Mouse (Mus musculus) megakaryocyte, embryonic 14.5 days (primary cell): Measurements from ENCODE around the gene Naa38. TPM values are rescaled to one million over a fixed set of nuclear protein-coding genes. Genes with fewer than 3 reads are reported as not detected.

Experiments
- H3K27me3 ChIP-seq: replicated peaks from 2 replicates; pipeline ENCODE3; 2012; ENCODE audit warnings: inconsistent platforms
- H3K36me3 ChIP-seq: replicated peaks from 2 replicates; pipeline ENCODE3; 2012; ENCODE audit warnings: low read length, inconsistent platforms, mixed read lengths
- H3K4me1 ChIP-seq: 2 replicates; pipeline ENCODE4 v1.6.1; 2012; ENCODE audit warnings: inconsistent platforms
- H3K4me3 ChIP-seq: replicated peaks from 2 replicates; pipeline ENCODE3; 2012; ENCODE audit warnings: moderate library complexity, mild to moderate bottlenecking, inconsistent platforms
- H3K9me3 ChIP-seq: 2 replicates; pipeline ENCODE4 v1.6.1; 2012; ENCODE audit warnings: inconsistent platforms
- FLI1 ChIP-seq: IDR thresholded peaks from 2 replicates; pipeline ENCODE4 v1.6.1; 2012; ENCODE audit warnings: low read length, inconsistent platforms, mixed read lengths
- GATA1 ChIP-seq: IDR thresholded peaks from 3 replicates; pipeline ENCODE4 v1.6.1; 2012; ENCODE audit warnings: mixed read lengths, low read length, inconsistent platforms, borderline replicate concordance
- polyA plus RNA-seq: library from polyadenylated mRNA; stranded (reverse); fragments of >175 nt; gene quantifications from 2 replicates; pipeline ENCODE4 v1.2.3, GENCODE M21; 2012; ENCODE audit warnings: low replicate concordance; ENCODE audit not compliant: insufficient read depth

The Naa38 gene
- polyA plus RNA-seq, 1 experiment, result 159 TPM

DNA sequence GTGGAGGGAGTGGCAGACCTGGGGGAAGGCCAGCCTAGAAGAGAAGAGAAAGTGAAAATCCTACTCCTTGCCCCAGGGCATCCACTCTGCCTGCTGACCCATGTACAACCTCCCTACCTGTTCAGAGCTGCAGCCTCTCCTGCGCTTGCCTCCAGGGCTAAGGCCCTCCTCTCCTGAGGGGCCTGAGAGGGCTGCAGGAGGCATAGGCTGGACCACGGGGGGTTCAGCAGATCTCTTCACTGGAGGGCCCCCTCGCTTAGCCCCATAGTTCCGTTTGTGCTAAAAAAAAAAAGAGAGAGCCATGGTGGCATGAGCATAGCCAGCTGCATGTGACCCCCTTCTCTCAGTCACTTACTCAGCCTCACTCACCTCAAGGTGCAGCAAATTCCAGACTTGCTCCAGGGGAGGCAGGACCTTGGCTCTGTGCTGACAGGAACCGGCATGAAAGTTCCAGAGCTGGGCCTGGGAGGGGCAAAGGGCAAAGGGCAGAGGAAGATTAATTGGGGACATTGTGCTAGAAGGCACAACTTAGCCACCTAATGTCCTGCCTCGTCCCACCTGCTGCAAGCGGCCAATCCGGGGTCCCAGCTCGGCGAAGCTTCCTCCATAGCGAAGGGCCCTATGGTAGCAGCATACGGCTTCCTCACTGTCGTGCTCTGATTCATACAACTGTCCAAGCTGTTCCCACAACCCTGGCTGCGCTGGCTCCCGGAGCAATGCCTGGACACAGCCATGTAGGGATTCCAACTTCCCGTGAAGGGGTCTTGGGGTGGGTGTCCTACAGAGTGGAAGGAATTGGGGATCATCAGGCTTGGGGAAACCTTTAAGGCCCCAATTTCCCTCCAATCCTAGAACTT is 11.8 kb downstream of the Naa38 start:
- peaks cover 33% of the 10 kb centered on the region for H3K4me1 ChIP-seq
- peak overlapping the region; percentile 3 for H3K4me3 ChIP-seq
- H3K27me3 ChIP-seq, result no peaks in the 10 kb centered on the region
- H3K9me3 ChIP-seq, result no peaks in the 10 kb centered on the region
- peaks cover 64% of the 10 kb centered on the region for H3K36me3 ChIP-seq
- TF ChIP-seq GATA1, result no peak
- TF ChIP-seq FLI1, result no peak

DNA sequence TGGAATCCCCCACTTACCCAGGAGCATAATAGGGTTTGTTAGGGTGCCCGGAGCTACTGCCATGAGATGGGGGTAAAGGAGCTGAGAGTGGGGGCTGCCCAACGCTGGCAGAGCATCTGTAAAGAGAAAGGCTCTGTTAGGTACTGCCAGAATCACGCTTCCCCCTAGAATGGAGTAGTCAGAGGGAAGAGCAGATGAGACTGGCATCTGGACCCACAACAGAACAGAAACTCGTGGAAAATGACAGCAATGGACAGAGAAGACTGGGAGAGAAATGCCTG is 12.4 kb downstream of the Naa38 start:
- Histone ChIP-seq H3K27me3 (no peaks in the 10 kb centered on the region), H3K4me1 (peaks cover 39% of the 10 kb centered on the region), H3K36me3 (peaks cover 63% of the 10 kb centered on the region), H3K9me3 (no peaks in the 10 kb centered on the region), H3K4me3 (peak overlapping the region; percentile 99)
- no peak for TF ChIP-seq FLI1
- no peak for TF ChIP-seq GATA1

DNA sequence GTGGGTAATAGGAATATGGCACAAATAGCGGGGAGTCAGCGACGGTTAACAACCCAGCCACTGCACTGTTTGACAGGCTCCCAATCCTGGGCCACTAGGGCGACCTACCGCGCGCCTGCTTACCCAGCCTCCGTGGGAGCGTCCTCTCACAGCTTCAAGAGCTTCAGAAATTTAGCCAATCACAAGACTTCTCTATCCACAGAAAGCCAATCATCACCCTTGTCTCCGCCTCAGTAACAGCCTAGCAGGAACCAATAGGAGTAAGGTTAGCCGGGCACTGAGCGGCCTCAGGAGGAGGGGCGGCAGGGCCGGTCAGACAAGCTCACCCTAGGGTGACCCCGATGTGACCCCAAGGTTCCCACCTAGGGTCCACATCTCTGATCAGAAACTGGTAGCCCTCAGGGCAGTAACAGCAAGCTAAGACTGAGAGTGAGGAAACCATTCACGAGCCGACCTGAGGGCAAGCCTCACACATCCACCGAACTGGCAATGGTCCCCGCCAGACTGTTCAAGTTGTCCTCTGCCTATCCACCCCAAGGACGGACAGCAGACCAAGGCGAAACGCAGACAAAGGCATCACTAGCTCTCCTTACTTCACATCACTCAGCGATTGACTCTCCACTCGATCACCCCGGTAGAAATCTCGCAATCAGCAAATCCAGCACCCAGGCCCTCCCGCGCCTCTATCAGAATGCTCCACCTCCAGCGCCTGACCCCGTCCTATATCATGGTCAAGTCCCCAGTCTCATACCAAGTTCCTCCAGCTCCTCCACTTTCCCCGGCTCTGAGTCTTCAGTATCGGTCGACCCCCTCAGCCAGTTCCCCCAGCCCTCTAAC is 13.5 kb downstream of the Naa38 start:
- TF ChIP-seq GATA1, result no peak
- no peak for TF ChIP-seq FLI1
- peak overlapping the region; percentile 99 for H3K4me3 ChIP-seq
- peaks cover 50% of the 10 kb centered on the region for H3K4me1 ChIP-seq
- no peaks in the 10 kb centered on the region for H3K27me3 ChIP-seq
- H3K9me3 ChIP-seq, result no peaks in the 10 kb centered on the region
- peaks cover 63% of the 10 kb centered on the region for H3K36me3 ChIP-seq

DNA sequence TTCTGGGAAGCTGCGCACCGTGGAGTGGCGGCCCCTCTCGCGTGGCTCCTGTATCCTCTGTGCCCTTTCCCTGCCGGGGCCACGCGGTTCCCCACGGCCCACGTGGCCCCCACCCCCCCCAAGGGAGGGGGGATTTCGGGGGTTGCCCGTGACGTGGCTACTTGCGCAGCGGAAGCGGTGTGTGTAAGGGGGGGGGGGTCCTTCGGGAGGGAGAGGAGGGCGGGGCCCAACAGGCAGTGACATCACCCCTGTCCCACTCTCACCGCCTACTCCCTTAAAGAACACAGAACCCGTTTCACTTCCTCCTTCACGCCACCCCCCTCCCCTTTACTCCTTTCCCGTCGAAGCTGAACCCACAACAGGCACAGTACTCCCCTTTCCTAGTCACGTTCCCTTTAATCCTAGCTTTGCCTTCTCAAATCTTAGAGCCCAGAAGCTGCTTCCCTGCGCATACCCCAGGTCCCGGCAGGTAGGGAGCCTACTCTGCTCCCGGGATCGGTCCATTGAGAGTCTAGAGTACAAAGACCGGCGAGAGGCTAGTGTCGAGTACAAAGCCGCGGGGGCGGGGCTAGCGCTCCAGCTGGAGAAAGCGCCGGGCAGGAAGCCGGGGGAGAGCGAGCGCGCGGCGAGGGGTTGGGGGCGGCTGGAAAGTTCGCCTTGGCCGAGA is 14.2 kb downstream of the Naa38 start:
- Histone ChIP-seq H3K27me3 (no peaks in the 10 kb centered on the region), H3K4me1 (peaks cover 57% of the 10 kb centered on the region), H3K36me3 (peaks cover 63% of the 10 kb centered on the region), H3K9me3 (no peaks in the 10 kb centered on the region), H3K4me3 (peak overlapping the region; percentile 99)
- TF ChIP-seq FLI1 (no peak), GATA1 (no peak)

GRCm38 (mm10) chr11:69410045-69410309 is 14.7 kb downstream of the Naa38 start:
- peaks cover 58% of the 10 kb centered on the region for H3K36me3 ChIP-seq
- no peaks in the 10 kb centered on the region for H3K9me3 ChIP-seq
- TF ChIP-seq GATA1 (no peak), FLI1 (no peak)
- peaks cover 62% of the 10 kb centered on the region for H3K4me1 ChIP-seq
- no peaks in the 10 kb centered on the region for H3K27me3 ChIP-seq
- peak overlapping the region; percentile 99 for H3K4me3 ChIP-seq

DNA sequence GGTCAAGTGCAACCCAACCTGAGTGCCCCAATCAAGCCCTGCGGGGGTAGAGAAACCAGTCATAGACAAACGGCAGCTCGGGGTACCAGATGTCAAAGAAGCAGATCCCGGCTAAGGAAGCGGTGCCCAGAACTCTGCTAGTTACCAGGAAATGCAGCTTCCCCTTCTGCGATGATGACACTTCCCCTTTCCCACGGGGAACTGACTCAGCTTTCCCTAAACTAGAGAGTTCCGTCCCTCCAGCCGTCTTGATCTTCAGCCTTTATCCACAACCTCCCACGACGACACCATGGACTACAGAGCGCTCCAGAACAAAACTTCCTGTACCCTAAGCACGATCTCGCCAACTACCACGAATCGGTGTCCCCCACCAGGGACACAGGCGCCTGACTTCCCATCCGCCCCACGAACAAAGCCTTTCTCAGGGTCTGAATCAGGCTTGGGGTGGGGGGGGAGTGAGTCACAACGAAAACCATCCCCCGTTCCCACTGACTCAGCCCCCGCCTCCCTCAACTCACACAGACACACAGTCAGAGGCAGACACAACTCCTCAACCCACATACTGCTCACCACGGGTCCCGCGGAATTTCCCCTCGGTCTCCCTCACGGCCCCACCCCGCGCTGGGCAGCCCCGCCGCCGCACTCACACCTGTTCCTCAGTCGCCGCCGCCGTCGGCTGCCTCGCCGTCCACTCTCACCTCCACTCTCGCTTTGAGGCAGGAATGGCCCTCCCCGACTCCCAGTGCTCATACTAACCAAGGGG is 15.2 kb downstream of the Naa38 start:
- no peaks in the 10 kb centered on the region for H3K9me3 ChIP-seq
- H3K4me3 ChIP-seq, result peak overlapping the region; percentile 99
- peaks cover 67% of the 10 kb centered on the region for H3K4me1 ChIP-seq
- TF ChIP-seq GATA1, result no peak
- no peak for TF ChIP-seq FLI1
- H3K27me3 ChIP-seq, result no peaks in the 10 kb centered on the region
- H3K36me3 ChIP-seq, result peaks cover 53% of the 10 kb centered on the region

GRCm38 (mm10) chr11:69411073-69411535 is 15.8 kb downstream of the Naa38 start:
- no peak for TF ChIP-seq GATA1
- no peak for TF ChIP-seq FLI1
- no peaks in the 10 kb centered on the region for H3K27me3 ChIP-seq
- H3K4me3 ChIP-seq, result peak overlapping the region; percentile 99
- H3K36me3 ChIP-seq, result peaks cover 47% of the 10 kb centered on the region
- no peaks in the 10 kb centered on the region for H3K9me3 ChIP-seq
- H3K4me1 ChIP-seq, result peaks cover 71% of the 10 kb centered on the region

- Histone ChIP-seq H3K4me1 (peaks cover 72% of the 10 kb centered on the region), H3K4me3 (peak overlapping the region; percentile 99), H3K9me3 (no peaks in the 10 kb centered on the region), H3K36me3 (peaks cover 41% of the 10 kb centered on the region), H3K27me3 (no peaks in the 10 kb centered on the region)
- TF ChIP-seq GATA1 (no peak), FLI1 (no peak)
These were observed 16.4 kb downstream of the Naa38 start for GRCm38 (mm10) chr11:69411538-69412203.

DNA sequence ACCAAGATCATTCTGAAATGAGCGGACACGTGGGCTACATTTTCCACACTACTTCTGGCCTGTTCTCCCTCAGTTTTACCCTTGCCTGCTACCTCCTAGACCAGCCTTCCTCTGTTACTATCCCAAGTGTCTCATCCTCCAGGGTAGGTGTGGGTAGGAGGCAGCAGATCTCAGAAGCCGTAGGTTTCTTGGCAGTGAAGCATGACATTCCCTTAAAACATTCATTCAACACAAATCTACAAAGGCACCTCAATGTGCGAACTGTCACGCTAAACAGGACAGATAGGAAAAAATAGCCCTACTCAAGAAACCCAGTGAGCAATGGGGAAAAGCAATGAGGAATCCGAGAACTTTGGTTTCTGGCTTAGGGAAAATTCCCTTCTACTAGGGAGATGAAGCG is 17.3 kb downstream of the Naa38 start:
- no peaks in the 10 kb centered on the region for H3K9me3 ChIP-seq
- H3K27me3 ChIP-seq, result no peaks in the 10 kb centered on the region
- peaks cover 75% of the 10 kb centered on the region for H3K4me1 ChIP-seq
- TF ChIP-seq FLI1 (no peak), GATA1 (no peak)
- H3K4me3 ChIP-seq, result peak overlapping the region; percentile 71
- peaks cover 33% of the 10 kb centered on the region for H3K36me3 ChIP-seq
